Mouse (Mus musculus) hindbrain, embryonic 16.5 days (tissue): ENCODE measurements at regions not wholly inside any gene's neighbourhood (a gene's known extent, or its start where the extent isn't known, plus 50 kb on each side); places are given as distances from the start of the nearest gene placed in this dataset.

Source experiments
- ATAC-seq: fragments of 200-750 bp; cut with Nextera tagmentation; 2 replicates; pipeline ENCODE4 v1.8.0; 2017; ENCODE audit warnings: moderate TSS enrichment, moderate library complexity
- H3K27ac ChIP-seq: fragments of 300-500 bp; sonication (generic); 2 replicates; pipeline ENCODE4 v1.5.1; 2014; ENCODE audit warnings: low read depth, mild to moderate bottlenecking, control low read depth, low read length, moderate library complexity
- H3K27me3 ChIP-seq: fragments of 300-500 bp; sonication (generic); replicated peaks from 2 replicates; pipeline ENCODE4 v1.6.1; 2014; ENCODE audit warnings: low read length; ENCODE audit not compliant: control insufficient read depth, insufficient read depth
- H3K36me3 ChIP-seq: fragments of 300-500 bp; sonication (generic); 2 replicates; pipeline ENCODE4 v1.6.1; 2014; ENCODE audit warnings: mild to moderate bottlenecking, low read length, moderate library complexity, mixed read lengths; ENCODE audit not compliant: control insufficient read depth, insufficient read depth
- H3K4me1 ChIP-seq: fragments of 300-500 bp; sonication (generic); 2 replicates; pipeline ENCODE4 v1.6.1; 2014; ENCODE audit warnings: low read depth, low read length; ENCODE audit not compliant: control insufficient read depth, insufficient read depth
- H3K4me2 ChIP-seq: fragments of 300-500 bp; sonication (generic); 2 replicates; pipeline ENCODE4 v1.6.1; 2014; ENCODE audit warnings: mild to moderate bottlenecking, low read length, control low read depth, moderate library complexity
- H3K4me3 ChIP-seq: fragments of 300-500 bp; sonication (generic); 2 replicates; pipeline ENCODE4 v1.5.1; 2014; ENCODE audit warnings: mild to moderate bottlenecking, low read length, control low read depth, moderate library complexity
- H3K9ac ChIP-seq: fragments of 300-500 bp; sonication (generic); 2 replicates; pipeline ENCODE4 v1.6.1; 2014; ENCODE audit warnings: low read depth, mild to moderate bottlenecking, control low read depth, low read length, moderate library complexity
- H3K9me3 ChIP-seq: fragments of 300-500 bp; sonication (generic); 2 replicates; pipeline ENCODE4 v1.6.1; 2014; ENCODE audit warnings: mild to moderate bottlenecking, low read length, moderate library complexity; ENCODE audit not compliant: control insufficient read depth
- WGBS: fragments of 180-500 bp; shearing (Covaris S2); extraction: QIAGEN DNeasy Blood & Tissue Kit; methylation state at CpG from one replicate; pipeline ENCODE4 v1.1.7; 2014; 5-methylcytosine and 5-hydroxymethylcytosine counted together

GRCm38 (mm10) chr10:118754791-118755190 is 115.2 kb downstream of the Dyrk2 start:
- H3K27me3 ChIP-seq, result no peaks in the 10 kb centered on the region
- ATAC-seq, result no peak
- no peaks in the 10 kb centered on the region for H3K4me1 ChIP-seq
- H3K4me3 ChIP-seq, result no peak overlapping the region
- no peak overlapping the region for H3K9ac ChIP-seq
- no peak overlapping the region for H3K27ac ChIP-seq
- H3K4me2 ChIP-seq, result no peak overlapping the region
- no peaks in the 10 kb centered on the region for H3K9me3 ChIP-seq
- 84% methylated on average over 13 of the region's 13 CpGs for WGBS
- no peaks in the 10 kb centered on the region for H3K36me3 ChIP-seq

- no peak overlapping the region for H3K4me3 ChIP-seq
- no peaks in the 10 kb centered on the region for H3K9me3 ChIP-seq
- ATAC-seq, result peak; percentile 89
- no peak overlapping the region for H3K27ac ChIP-seq
- no peak overlapping the region for H3K9ac ChIP-seq
- no peaks in the 10 kb centered on the region for H3K27me3 ChIP-seq
- 74% methylated on average over 18 of the region's 18 CpGs for WGBS
- H3K4me2 ChIP-seq, result peak overlapping the region; percentile 22
- no peaks in the 10 kb centered on the region for H3K36me3 ChIP-seq
- no peaks in the 10 kb centered on the region for H3K4me1 ChIP-seq
These were observed 111.1 kb downstream of the Dyrk2 start for GRCm38 (mm10) chr10:118758825-118759471.

- ATAC-seq, result no peak
- WGBS, result 59% methylated on average over 8 of the region's 8 CpGs
- H3K9ac ChIP-seq, result no peak overlapping the region
- no peaks in the 10 kb centered on the region for H3K9me3 ChIP-seq
- H3K27me3 ChIP-seq, result no peaks in the 10 kb centered on the region
- no peak overlapping the region for H3K4me3 ChIP-seq
- H3K36me3 ChIP-seq, result no peaks in the 10 kb centered on the region
- H3K27ac ChIP-seq, result no peak overlapping the region
- H3K4me2 ChIP-seq, result no peak overlapping the region
- no peaks in the 10 kb centered on the region for H3K4me1 ChIP-seq
These were observed 109.6 kb downstream of the Dyrk2 start for GRCm38 (mm10) chr10:118760441-118760840.

GRCm38 (mm10) chr10:118761101-118761868 is 108.7 kb downstream of the Dyrk2 start:
- Histone ChIP-seq H3K9ac (no peak overlapping the region), H3K27ac (no peak overlapping the region), H3K4me3 (no peak overlapping the region), H3K9me3 (no peaks in the 10 kb centered on the region), H3K27me3 (no peaks in the 10 kb centered on the region), H3K36me3 (no peaks in the 10 kb centered on the region), H3K4me1 (no peaks in the 10 kb centered on the region), H3K4me2 (no peak overlapping the region)
- no peak for ATAC-seq
- WGBS, result 77% methylated on average over 10 of the region's 10 CpGs

- no peaks in the 10 kb centered on the region for H3K4me1 ChIP-seq
- no peak overlapping the region for H3K9ac ChIP-seq
- 95% methylated on average over 9 of the region's 9 CpGs for WGBS
- no peak for ATAC-seq
- H3K4me3 ChIP-seq, result no peak overlapping the region
- H3K9me3 ChIP-seq, result no peaks in the 10 kb centered on the region
- H3K4me2 ChIP-seq, result no peak overlapping the region
- no peaks in the 10 kb centered on the region for H3K27me3 ChIP-seq
- no peaks in the 10 kb centered on the region for H3K36me3 ChIP-seq
- H3K27ac ChIP-seq, result no peak overlapping the region
These were observed 105.0 kb downstream of the Dyrk2 start for GRCm38 (mm10) chr10:118765051-118765450.

GRCm38 (mm10) chr10:118765544-118766441 is 104.2 kb downstream of the Dyrk2 start:
- H3K4me2 ChIP-seq, result no peak overlapping the region
- ATAC-seq, result no peak
- H3K27ac ChIP-seq, result no peak overlapping the region
- no peaks in the 10 kb centered on the region for H3K27me3 ChIP-seq
- no peak overlapping the region for H3K9ac ChIP-seq
- no peaks in the 10 kb centered on the region for H3K9me3 ChIP-seq
- H3K4me1 ChIP-seq, result no peaks in the 10 kb centered on the region
- no peaks in the 10 kb centered on the region for H3K36me3 ChIP-seq
- H3K4me3 ChIP-seq, result no peak overlapping the region
- 74% methylated on average over 14 of the region's 14 CpGs for WGBS

GRCm38 (mm10) chr10:118766826-118767225 is 103.2 kb downstream of the Dyrk2 start:
- WGBS, result 91% methylated on average over 7 of the region's 7 CpGs
- no peak overlapping the region for H3K27ac ChIP-seq
- no peaks in the 10 kb centered on the region for H3K36me3 ChIP-seq
- H3K4me1 ChIP-seq, result no peaks in the 10 kb centered on the region
- no peak overlapping the region for H3K4me2 ChIP-seq
- no peak overlapping the region for H3K4me3 ChIP-seq
- H3K9me3 ChIP-seq, result no peaks in the 10 kb centered on the region
- no peaks in the 10 kb centered on the region for H3K27me3 ChIP-seq
- no peak for ATAC-seq
- H3K9ac ChIP-seq, result no peak overlapping the region

GRCm38 (mm10) chr10:118769751-118770150 is 100.3 kb downstream of the Dyrk2 start:
- H3K4me3 ChIP-seq, result no peak overlapping the region
- no peaks in the 10 kb centered on the region for H3K27me3 ChIP-seq
- WGBS, result 91% methylated on average over 4 of the region's 4 CpGs
- no peak for ATAC-seq
- no peaks in the 10 kb centered on the region for H3K4me1 ChIP-seq
- H3K9me3 ChIP-seq, result no peaks in the 10 kb centered on the region
- H3K4me2 ChIP-seq, result no peak overlapping the region
- H3K9ac ChIP-seq, result no peak overlapping the region
- no peak overlapping the region for H3K27ac ChIP-seq
- no peaks in the 10 kb centered on the region for H3K36me3 ChIP-seq

GRCm38 (mm10) chr10:118778656-118779055 is 91.4 kb downstream of the Dyrk2 start:
- Histone ChIP-seq H3K36me3 (no peaks in the 10 kb centered on the region), H3K4me3 (no peak overlapping the region), H3K4me1 (no peaks in the 10 kb centered on the region), H3K4me2 (no peak overlapping the region), H3K27ac (no peak overlapping the region), H3K9ac (no peak overlapping the region), H3K9me3 (no peaks in the 10 kb centered on the region), H3K27me3 (no peaks in the 10 kb centered on the region)
- ATAC-seq, result no peak
- 96% methylated on average over 10 of the region's 10 CpGs for WGBS
